ENCODE assay signal across 29 mouse cellular contexts in the genomic region with DNA sequence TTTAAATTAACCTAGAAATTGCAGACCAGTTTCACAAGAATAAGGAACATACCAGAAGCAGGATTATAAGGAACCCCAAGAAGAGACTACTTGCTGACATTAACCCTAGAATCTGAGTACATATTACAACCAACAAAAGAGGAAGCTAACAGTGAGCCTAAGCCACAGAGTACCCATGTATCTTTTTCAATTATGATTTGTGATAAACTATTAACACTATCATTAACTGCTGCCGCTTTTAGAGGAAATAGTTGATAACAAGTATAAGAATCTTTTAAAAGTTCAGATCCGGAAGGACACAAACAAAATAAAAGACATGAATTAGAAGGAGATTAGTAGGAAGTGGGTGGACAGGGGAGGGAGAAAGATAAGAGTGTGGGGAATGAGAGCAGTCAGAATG. TPM values are rescaled to one million over a fixed set of nuclear protein-coding genes. Genes with fewer than 3 reads are reported as not detected.
"Had no signal": no experiment of that assay in that cellular context is flagged by ENCODE, and none has a peak within 500 bp of the region (broad histone marks: within the 10 kb centered on the region; RNA-seq: fewer than 3 reads in every experiment).

No protein-coding gene starts in this region.

- H3K36me3 ChIP-seq: heart, embryonic 15.5 days; hindbrain, embryonic 12.5 days; intestine, embryonic 15.5 days; liver, embryonic 13.5 days; liver, embryonic 15.5 days had no signal

- DNase-seq: gastrocnemius, postnatal 14 days; gastrocnemius, postnatal 36 days; heart, adult 11 months; heart, adult 2 months; heart, postnatal 14 days; heart, postnatal 36 days; kidney, adult 18-20 months; kidney, adult 8-10 months; kidney, postnatal 10 days; kidney, postnatal 25 days; kidney, postnatal 4 days; liver; liver, embryonic 13.5 days had no signal

- H3K4me1 ChIP-seq: heart, embryonic 13.5 days; heart, embryonic 15.5 days; hindbrain, embryonic 12.5 days; intestine, embryonic 15.5 days; limb, embryonic 10.5 days; limb, embryonic 12.5 days; liver, embryonic 13.5 days; liver, embryonic 15.5 days had no signal

- ATAC-seq: hindbrain, embryonic 16.5 days; inflammation-experienced regulatory T-cells, adult 6 months; intestine, embryonic 15.5 days; intestine, postnatal 0 days had no signal

- H3K9ac ChIP-seq: heart, embryonic 13.5 days; heart, embryonic 15.5 days; hindbrain, embryonic 12.5 days; hindbrain, embryonic 14.5 days; intestine, embryonic 15.5 days; limb, embryonic 12.5 days; liver, embryonic 13.5 days; liver, embryonic 15.5 days had no signal

- H3K9me3 ChIP-seq: heart, embryonic 13.5 days; heart, embryonic 15.5 days; hindbrain, embryonic 12.5 days; intestine, embryonic 15.5 days; limb, embryonic 10.5 days; limb, embryonic 12.5 days; liver, embryonic 13.5 days; liver, embryonic 15.5 days had no signal

- H3K4me3 ChIP-seq: heart, adult 2 months; heart, embryonic 13.5 days; heart, embryonic 15.5 days; hindbrain, embryonic 12.5 days; intestine, embryonic 15.5 days; layer of hippocampus, adult 2 months; left cerebral cortex, adult 2 months; limb, embryonic 10.5 days; limb, embryonic 12.5 days; liver, embryonic 13.5 days; liver, embryonic 15.5 days had no signal

- H3K27ac ChIP-seq: heart, adult 2 months; heart, embryonic 13.5 days; heart, embryonic 15.5 days; hindbrain, embryonic 12.5 days; hindbrain, embryonic 14.5 days; intestine, embryonic 15.5 days; layer of hippocampus, adult 2 months; left cerebral cortex, adult 2 months; limb, embryonic 10.5 days; limb, embryonic 12.5 days; liver, embryonic 13.5 days; liver, embryonic 15.5 days had no signal

- H3K4me2 ChIP-seq: heart, embryonic 11.5 days; heart, embryonic 13.5 days; heart, embryonic 15.5 days; hindbrain, embryonic 12.5 days; hindbrain, embryonic 14.5 days; intestine, embryonic 15.5 days; limb, embryonic 12.5 days; liver, embryonic 11.5 days; liver, embryonic 13.5 days; liver, embryonic 15.5 days had no signal

- H3K27me3 ChIP-seq: heart, embryonic 13.5 days; heart, embryonic 15.5 days; hindbrain, embryonic 12.5 days; intestine, embryonic 15.5 days; limb, embryonic 12.5 days; liver, embryonic 13.5 days; liver, embryonic 15.5 days had no signal

RNA-seq across cellular contexts. Expression of a gene that starts 7.1 kb away (rescaled TPM):
- total RNA-seq: hematopoietic stem cell, adult 5-6 weeks had no signal
